Mouse (Mus musculus) retina, postnatal 1 day (tissue): ENCODE results near the gene Map3k9.
A peak's percentile ranks its signal among the peaks of the same experiment; 100 is the strongest.

Source experiments
- DNase-seq: peaks from one replicate; pipeline ENCODE4 v3.0.0-alpha.2; 2012

Map3k9 gene

DNA sequence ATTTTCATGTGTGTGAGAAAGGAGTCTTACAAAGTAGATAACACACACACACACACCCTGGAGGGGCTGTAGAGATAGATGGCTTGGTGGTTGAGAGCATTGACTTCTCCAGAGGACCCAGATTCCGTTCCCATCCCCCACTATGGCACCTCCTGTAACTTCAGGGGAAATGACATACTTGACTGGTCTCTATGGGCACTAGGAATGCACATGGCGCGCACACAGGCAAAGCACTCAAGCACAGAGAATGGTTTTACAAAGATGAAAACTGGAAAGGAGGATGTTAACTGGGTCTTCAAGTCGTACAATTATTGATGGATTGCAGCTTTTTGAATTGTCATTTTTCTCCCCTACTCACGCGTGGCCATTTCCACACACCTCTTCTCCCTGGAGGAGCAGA lies 1.6 kb upstream of the Map3k9 start:
- no peak for DNase-seq

- DNase-seq, result no peak
Measured at GRCm38 (mm10) chr12:81780271-81781093, 493 bp downstream of the Map3k9 start.

DNA sequence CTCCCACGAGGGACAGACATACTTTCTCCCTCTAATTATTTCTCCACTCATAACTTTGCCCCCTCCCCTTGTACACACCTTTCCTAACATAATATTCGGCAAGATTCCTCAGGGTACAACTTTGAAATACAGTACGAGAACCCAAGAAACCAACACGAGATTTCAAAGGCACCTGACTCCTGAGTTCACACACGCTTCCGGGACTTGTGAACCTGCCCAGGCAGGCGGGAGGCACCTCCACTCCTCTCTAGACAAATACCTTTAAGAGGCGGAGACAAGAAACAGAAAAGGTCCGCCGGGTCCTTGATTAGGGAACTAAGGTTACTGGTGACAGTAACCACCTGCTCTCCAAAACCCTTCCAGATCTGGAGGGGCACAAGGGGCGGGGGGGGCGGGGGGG lies 1.1 kb downstream of the Map3k9 start:
- DNase-seq, result peak; percentile 34

DNA sequence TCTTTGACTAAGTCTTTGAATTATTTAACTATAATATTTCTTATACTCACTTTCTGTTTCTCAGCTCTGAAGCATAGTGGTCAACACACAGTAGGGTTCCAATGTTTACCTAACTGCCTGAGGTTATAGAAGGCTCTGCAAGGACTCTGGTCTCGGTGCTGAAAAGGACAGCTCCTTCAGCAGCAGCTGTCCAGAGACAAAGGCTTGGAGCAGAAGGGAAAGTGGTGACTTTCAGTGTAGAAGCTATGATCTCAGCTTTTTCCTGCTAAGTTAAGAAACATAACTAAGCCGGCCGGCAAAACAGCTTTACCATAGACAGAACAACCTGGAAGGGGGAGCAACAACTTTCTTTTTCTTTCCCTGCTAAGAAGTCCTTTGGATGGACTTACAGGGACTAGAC lies 4.8 kb downstream of the Map3k9 start:
- peak; percentile 29 for DNase-seq

GRCm38 (mm10) chr12:81775641-81776040 lies 5.3 kb downstream of the Map3k9 start:
- no peak for DNase-seq

DNA sequence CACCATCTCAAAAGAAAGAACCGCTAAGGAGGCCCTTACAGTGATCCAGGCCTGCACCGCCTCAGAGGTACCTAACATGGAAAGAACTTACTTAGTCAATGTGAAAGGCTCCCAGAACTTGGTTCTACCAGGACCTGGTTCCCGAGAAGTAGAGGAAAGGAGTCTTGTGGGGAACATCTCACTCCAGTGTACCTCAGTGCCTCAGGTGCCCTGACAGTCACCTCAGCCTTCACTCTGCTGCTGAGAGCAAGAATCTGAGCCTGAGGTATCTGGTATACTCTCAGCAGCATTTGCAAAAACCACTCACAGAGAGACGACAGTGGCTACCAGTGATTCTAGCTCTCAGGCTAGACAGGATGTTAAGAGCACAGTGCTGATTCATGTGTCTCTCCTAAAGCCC lies 6.8 kb downstream of the Map3k9 start:
- no peak for DNase-seq

DNA sequence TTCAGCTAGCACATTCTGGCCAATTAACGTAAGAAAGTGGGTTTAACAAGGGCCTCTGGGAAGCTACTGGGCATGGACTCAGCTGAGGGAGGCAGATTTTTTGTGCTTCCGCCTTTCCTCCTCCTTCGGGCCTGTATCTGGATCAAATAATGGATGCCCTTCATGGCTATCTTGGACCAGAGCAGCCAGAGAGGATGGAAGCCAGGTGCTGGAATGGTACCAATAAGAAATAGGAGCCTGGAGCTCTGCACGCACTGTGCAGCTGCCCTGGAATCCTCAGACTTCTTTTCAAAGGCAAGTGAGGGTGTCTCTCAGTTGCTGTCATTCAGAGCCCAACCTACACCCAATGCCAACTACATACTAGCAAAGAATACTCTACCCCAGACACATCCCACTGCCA lies 11.5 kb downstream of the Map3k9 start:
- no peak for DNase-seq

GRCm38 (mm10) chr12:81765386-81765785 lies 15.6 kb downstream of the Map3k9 start:
- no peak for DNase-seq

DNA sequence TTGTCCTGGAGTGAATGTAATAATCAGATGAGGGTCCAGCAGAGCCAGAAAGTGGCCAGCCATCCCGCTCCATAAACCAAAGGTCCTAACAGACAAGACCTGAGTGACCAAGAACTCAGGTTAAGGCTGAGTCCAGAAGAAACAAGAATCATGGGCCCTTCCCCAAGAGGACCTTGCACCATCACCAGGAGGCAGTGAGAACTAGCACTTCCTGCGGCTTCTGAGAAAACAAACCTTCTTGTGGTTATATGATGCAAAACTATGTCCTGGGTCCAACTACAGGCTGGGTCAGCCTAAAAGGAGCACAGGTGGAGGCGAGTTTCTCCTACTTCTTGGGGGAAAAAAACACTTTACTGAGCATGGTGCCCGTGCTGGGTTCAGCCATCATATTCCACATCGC lies 16.6 kb downstream of the Map3k9 start:
- DNase-seq, result no peak

GRCm38 (mm10) chr12:81754651-81755050 lies 26.3 kb downstream of the Map3k9 start:
- DNase-seq, result no peak

DNA sequence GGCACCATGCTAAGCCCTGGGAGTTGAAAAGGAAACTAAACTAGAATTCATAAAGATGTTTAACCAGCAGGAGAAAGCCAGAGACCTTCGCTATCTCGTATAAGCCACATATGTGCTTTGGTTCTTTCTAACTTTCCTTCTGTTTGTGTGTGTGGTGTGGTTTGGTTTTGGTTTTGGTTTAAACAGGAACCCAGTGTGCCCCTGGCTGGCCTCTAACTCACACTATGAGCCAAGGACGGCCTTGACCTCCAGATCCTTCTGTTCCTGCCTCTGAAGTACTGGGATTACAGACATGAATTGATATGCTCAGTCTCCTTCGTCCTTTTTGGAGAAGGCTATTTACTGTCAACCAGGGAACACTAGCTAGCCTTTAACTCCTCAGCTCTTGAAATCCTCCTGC lies 29.9 kb downstream of the Map3k9 start:
- no peak for DNase-seq

GRCm38 (mm10) chr12:81748918-81749317 lies 32.1 kb downstream of the Map3k9 start:
- no peak for DNase-seq

DNA sequence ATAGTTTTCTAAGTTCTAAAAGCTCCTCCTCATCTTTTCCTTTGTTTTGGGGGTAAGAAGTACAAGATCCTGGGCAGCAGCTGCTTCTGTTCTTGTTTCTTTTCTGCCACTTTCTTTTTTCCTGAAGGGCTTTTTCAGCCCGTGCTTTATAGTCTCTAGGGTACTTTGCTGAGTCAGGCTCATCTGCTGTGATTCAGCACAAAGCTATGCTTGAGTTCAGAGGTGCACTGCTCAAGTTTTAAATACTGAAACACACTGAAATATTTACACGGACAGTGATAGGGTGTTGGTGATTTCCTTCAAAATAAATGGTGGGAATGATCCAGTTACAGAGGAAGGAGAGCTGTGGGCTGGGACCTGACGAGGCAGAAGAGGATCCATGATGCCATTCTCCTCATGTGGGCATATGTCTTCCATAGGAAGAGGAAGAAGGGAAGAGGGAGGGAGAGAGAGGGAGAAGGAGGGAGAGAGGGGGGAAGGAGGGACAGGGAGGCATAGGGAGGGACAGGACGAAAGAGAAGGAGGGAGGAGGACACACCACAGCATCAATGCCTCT lies 32.9 kb downstream of the Map3k9 start:
- DNase-seq, result no peak

- DNase-seq, result no peak
Measured at GRCm38 (mm10) chr12:81746400-81747024, 34.5 kb downstream of the Map3k9 start.

GRCm38 (mm10) chr12:81735246-81736070 lies 45.5 kb downstream of the Map3k9 start:
- no peak for DNase-seq

- DNase-seq, result no peak
Measured at GRCm38 (mm10) chr12:81726246-81726822, 54.6 kb downstream of the Map3k9 start.

DNA sequence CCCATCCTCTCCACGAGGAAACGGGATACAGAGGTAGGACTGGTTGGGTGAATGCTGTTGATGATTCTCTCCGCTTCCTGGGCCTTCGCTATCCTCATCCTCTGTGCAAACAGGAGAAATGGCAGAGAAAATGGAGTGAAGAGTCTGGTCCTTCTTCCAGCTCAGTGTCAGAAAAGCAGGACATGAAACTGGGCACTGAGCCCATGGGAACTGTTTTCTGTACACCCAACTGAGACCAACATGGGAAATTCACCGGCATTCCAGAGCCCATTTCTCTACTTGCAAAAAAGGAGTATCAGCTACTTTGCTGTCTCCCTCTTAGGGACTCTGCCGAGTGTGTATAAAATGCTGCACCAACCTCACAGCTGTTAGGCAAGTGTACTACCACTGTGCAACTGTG lies 56.2 kb downstream of the Map3k9 start:
- no peak for DNase-seq

DNA sequence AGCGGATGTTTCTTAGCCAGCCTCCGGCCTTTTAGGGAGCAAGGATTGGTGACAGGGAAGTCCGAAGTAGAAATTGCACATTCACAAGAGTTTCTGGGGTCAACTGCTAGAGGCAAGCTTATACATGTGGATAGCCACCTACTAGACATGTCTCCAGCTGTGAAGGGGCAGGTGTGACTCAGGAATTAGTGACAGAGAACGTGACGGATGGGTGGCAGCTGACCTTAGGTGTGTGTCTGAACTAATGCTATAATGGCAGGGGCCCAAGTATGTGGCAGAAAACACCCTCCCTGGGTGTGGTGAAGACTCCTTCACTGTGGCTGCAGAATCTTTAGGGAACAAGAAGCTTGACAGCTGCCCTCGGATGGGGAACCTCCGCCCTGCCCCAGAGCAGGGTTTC lies 57.6 kb downstream of the Map3k9 start:
- no peak for DNase-seq

DNA sequence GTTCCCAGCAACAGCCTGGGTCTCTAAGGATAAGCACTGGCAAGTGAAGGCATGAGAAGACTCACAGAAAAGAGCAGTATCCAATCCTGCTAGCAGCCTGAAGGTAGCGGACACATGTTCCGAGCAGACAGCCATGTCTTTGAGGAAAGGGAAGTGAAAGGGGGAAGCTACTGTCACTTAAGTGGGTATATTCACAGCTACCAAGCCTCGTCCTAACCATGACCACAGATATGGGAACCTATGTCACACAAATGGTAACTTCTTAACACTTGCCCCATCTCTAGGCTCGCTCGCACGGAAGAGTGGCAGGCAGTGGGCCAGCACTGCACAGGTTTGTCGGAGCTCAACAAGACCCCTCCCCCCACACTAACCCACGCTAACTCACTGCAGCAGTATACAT lies 61.3 kb downstream of the Map3k9 start:
- DNase-seq, result no peak

- DNase-seq, result peak; percentile 21
Measured at GRCm38 (mm10) chr12:81719161-81719560, 61.8 kb downstream of the Map3k9 start.

- no peak for DNase-seq
Measured at GRCm38 (mm10) chr12:81712618-81713017, 68.4 kb downstream of the Map3k9 start.

GRCm38 (mm10) chr12:81702903-81703302 lies 78.1 kb downstream of the Map3k9 start:
- peak; percentile 75 for DNase-seq

DNA sequence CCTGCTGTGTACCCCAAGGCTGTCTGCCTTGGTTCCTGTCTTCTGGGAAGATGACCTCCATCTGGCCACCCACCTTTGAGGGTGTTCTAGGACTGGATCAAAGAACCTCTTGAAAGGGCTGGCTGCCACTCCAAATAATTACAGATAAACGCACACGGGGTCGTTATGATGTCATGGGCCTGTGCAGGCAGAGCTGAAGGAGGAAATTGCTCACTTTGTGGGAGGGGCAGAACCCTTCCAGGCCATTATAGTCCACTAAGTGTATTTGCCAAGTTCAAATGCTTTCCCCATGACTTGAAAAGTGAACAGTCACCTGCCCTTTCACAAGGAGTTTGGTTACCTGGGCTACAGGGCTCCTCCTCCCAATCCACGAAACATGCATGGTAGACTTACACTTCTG lies 83.0 kb downstream of the Map3k9 start:
- DNase-seq, result peak; percentile 34
